Mouse (Mus musculus) bone marrow, adult 2 months (tissue): ENCODE data around the gene Slit3. TPM values are rescaled to one million over a fixed set of nuclear protein-coding genes. Genes with fewer than 3 reads are reported as not detected.

ENCODE experiments used
- H3K27ac ChIP-seq: fragments of 200-500 bp; 2 replicates; pipeline ENCODE4 v1.5.1; 2012; ENCODE audit warnings: low read depth, mild to moderate bottlenecking, control low read depth, inconsistent platforms, low read length; ENCODE audit not compliant: control insufficient read depth, poor library complexity, insufficient read depth
- H3K4me1 ChIP-seq: fragments of 200-500 bp; 2 replicates; pipeline ENCODE4 v1.6.1; 2011; ENCODE audit warnings: low read length; ENCODE audit not compliant: control insufficient read depth, insufficient read depth
- H3K4me3 ChIP-seq: fragments of 200-500 bp; replicated peaks from 2 replicates; pipeline ENCODE3; 2011; ENCODE audit warnings: mild to moderate bottlenecking, low read depth, low read length, control low read depth; ENCODE audit not compliant: control insufficient read depth
- CTCF ChIP-seq: fragments of 200-500 bp; IDR thresholded peaks from 2 replicates; pipeline ENCODE4 v1.5.1; 2011; ENCODE audit warnings: low read length, control low read depth; ENCODE audit not compliant: control insufficient read depth, insufficient read depth
- POLR2A ChIP-seq: fragments of 200-500 bp; IDR thresholded peaks from 2 replicates; pipeline ENCODE4 v1.6.1; 2011; ENCODE audit warnings: low read depth, mild to moderate bottlenecking, control low read depth, low read length, borderline replicate concordance; ENCODE audit not compliant: control insufficient read depth
- WGBS: fragments of 180-500 bp; shearing (Covaris S2); methylation state at CpG from one replicate; pipeline ENCODE4 v1.1.7; 2018; 5-methylcytosine and 5-hydroxymethylcytosine counted together
- polyA plus RNA-seq: library from polyadenylated mRNA; stranded (reverse); fragments of >200 nt; gene quantifications from 2 replicates; pipeline ENCODE4 v1.2.4, GENCODE M21; 2011; ENCODE audit warnings: low replicate concordance; ENCODE audit not compliant: missing spikeins, insufficient read depth, insufficient read length

The Slit3 gene
- polyA plus RNA-seq, 1 experiment = 2.0 TPM

- no peak overlapping the region for H3K27ac ChIP-seq
Measured at GRCm38 (mm10) chr11:35299857-35300375, 178.9 kb downstream of the Slit3 start.

GRCm38 (mm10) chr11:35302272-35302671 lies 181.2 kb downstream of the Slit3 start:
- Histone ChIP-seq H3K4me3 (no peak overlapping the region), H3K27ac (no peak overlapping the region), H3K4me1 (no peaks in the 10 kb centered on the region)
- WGBS = 80% methylated on average over 5 of the region's 5 CpGs
- TF ChIP-seq POLR2A (no peak), CTCF (no peak)

More at GRCm38 (mm10) chr11:35299857-35300375, 178.9 kb downstream of the Slit3 start:
- 83% methylated on average over 7 of the region's 7 CpGs for WGBS
- H3K4me1 ChIP-seq = no peaks in the 10 kb centered on the region
- TF ChIP-seq CTCF (no peak), POLR2A (no peak)
- no peak overlapping the region for H3K4me3 ChIP-seq

GRCm38 (mm10) chr11:35304216-35304975 lies 183.4 kb downstream of the Slit3 start:
- no peak for TF ChIP-seq POLR2A
- TF ChIP-seq CTCF = no peak
- 71% methylated on average over 8 of the region's 8 CpGs for WGBS
- Histone ChIP-seq H3K4me3 (no peak overlapping the region), H3K4me1 (no peaks in the 10 kb centered on the region), H3K27ac (no peak overlapping the region)

- Histone ChIP-seq H3K4me3 (no peak overlapping the region), H3K27ac (no peak overlapping the region), H3K4me1 (no peaks in the 10 kb centered on the region)
- TF ChIP-seq CTCF = no peak
- 82% methylated on average over 5 of the region's 5 CpGs for WGBS
Measured at GRCm38 (mm10) chr11:35305111-35305510, 184.1 kb downstream of the Slit3 start.

GRCm38 (mm10) chr11:35305910-35306309 lies 184.9 kb downstream of the Slit3 start:
- WGBS = 49% methylated on average over 3 of the region's 3 CpGs
- Histone ChIP-seq H3K4me3 (no peak overlapping the region), H3K27ac (no peak overlapping the region), H3K4me1 (no peaks in the 10 kb centered on the region)
- TF ChIP-seq CTCF = no peak
- no peak for TF ChIP-seq POLR2A

GRCm38 (mm10) chr11:35306922-35307321 lies 185.9 kb downstream of the Slit3 start:
- 79% methylated on average over 5 of the region's 5 CpGs for WGBS
- Histone ChIP-seq H3K27ac (no peak overlapping the region), H3K4me3 (no peak overlapping the region)

GRCm38 (mm10) chr11:35307992-35308391 lies 187.0 kb downstream of the Slit3 start:
- H3K27ac ChIP-seq = no peak overlapping the region
- TF ChIP-seq CTCF = no peak
- TF ChIP-seq POLR2A = no peak
- no peaks in the 10 kb centered on the region for H3K4me1 ChIP-seq
- no peak overlapping the region for H3K4me3 ChIP-seq
- 75% methylated on average over 4 of the region's 4 CpGs for WGBS

More at GRCm38 (mm10) chr11:35306922-35307321, 185.9 kb downstream of the Slit3 start:
- H3K4me1 ChIP-seq = no peaks in the 10 kb centered on the region
- TF ChIP-seq CTCF = no peak
- TF ChIP-seq POLR2A = no peak

GRCm38 (mm10) chr11:35315449-35316028 lies 194.5 kb downstream of the Slit3 start:
- Histone ChIP-seq H3K27ac (no peak overlapping the region), H3K4me1 (no peaks in the 10 kb centered on the region), H3K4me3 (no peak overlapping the region)
- 53% methylated on average over 5 of the region's 5 CpGs for WGBS
- TF ChIP-seq POLR2A (no peak), CTCF (no peak)

- Histone ChIP-seq H3K4me3 (no peak overlapping the region), H3K4me1 (no peaks in the 10 kb centered on the region), H3K27ac (no peak overlapping the region)
- WGBS = 80% methylated on average over 5 of the region's 5 CpGs
- no peak for TF ChIP-seq CTCF
Measured at GRCm38 (mm10) chr11:35317221-35317620, 196.2 kb downstream of the Slit3 start.
